Mouse (Mus musculus): ENCODE measurements around the gene Cyth4.

The Cyth4 gene

DNA sequence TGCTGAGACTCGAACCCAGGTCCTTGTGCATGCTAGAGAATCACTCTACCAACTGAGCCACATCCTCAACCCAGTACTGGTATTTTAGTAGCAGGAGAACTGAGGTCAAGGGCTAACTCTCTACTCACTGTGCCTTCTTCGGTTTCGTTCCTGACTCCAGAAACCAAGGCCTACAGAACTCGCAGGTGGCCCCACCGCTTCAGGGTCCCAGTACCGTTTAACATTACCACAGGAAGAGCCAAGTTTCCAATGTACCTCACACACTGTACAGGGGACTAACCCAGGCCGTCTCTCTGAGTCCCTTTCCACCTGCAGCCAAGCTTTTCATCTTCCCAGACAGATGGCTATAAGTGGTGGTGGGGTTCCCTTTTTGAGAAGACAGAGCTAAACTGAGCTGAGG is 11.4 kb upstream of the Cyth4 start:
- DNase-seq (ENCODE audit: low read depth, low spot score), result no peak

DNA sequence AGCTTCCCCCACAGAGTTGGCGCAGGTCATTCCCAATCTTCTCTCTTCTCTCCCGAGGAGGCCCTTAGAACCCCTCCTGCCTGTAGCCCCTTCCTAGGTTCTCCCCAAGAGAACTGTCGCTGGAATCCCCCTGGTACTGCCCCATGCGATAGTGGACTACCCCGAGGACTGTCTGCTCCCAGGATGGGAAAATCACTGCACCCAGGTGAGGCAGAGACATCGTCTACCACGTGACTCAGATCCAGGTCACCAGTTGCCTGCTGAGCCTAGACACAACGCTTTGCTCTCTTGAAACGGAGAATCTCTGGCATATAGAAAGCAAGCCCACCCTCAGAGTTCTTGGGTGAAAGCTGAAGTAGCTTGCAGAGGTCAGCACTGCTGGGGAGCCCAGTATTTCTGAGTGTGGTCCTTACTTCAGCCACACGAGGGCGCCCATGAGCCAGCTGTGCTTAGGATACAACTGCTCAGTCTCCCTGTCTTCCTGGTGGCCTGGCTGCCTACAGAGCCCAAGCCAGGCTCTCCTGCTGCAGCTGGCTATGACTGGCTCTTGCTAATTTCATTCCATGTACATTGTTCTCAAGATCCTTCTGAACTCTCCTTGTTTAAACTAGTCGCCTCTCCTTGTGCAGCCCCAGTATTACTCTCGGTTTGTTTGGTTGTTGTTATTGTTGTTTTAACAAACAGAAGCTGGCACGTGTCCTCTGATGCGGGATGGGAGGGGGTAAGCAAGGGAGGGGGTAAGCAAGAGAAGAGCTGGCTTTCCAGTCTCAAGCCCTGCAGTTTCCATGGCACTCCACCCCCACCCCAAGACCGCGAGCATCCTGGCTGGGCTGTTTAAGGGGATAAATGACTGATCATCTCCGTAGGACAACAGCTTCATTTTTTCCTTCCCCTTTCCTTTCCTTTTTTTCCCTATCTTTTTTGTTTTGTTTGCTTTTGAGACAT is 9.5 kb upstream of the Cyth4 start:
- peak; percentile 90 for DNase-seq (ENCODE audit: low read depth, low spot score)

DNA sequence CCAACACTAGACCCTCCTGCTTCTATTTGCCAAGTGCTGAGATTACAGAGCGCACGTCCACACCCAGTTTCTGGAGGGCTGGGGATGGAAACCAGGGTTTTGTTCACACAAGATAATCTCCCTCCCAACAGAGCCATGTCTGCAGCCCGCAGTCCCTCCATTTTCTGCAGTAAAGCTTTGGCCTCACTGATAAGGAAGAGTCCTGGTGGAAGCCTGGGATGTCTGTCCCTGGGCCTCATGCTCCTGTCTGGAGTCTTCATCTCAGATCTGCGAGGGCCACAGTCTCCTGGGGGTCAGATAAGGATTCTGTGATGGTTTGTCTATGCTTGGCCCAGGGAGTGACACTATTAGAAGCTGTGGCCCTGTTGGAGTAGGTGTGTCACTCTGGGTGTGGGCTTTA is 8.8 kb upstream of the Cyth4 start:
- no peak for DNase-seq (ENCODE audit: low read depth, low spot score)

DNA sequence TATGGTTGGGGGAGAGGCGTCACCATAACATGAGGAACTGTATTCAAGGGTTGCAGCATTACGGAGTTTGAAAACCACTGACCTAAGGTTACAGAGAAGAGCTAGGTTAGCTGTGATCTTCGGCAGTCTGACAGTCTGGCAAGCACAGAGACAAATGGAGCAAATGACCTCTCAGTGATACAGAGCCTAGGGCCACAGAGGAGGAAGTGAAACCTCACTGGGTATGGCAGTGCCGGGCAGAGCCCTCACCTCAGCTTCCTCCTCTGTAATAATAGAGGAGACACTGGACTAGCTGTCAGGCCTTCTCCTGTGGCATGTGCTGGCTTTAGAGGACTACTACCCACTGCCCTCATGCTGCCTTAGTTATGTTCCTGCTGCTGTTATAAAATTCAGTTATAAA is 7.9 kb upstream of the Cyth4 start:
- DNase-seq (ENCODE audit: low read depth, low spot score), result no peak

DNA sequence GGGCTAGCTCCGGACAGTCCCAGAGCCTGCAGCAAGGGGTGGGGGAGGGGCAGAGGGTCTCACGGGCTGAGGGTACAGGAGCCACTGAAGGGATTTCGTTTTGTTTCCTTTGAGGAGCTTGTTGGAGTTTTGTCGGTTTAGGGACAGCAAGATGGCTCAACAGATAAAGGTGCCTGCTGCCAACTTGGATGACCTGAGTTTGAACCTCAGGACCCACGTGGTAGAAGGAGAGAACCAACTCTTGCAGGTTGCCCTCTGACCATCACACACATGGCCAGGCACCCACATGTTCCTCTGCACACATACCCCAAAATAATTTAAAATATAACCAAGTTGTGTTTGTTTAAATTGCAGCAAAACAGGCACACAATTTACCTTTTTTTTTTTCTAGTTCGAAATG is 6.9 kb upstream of the Cyth4 start:
- no peak for DNase-seq (ENCODE audit: low read depth, low spot score)

DNA sequence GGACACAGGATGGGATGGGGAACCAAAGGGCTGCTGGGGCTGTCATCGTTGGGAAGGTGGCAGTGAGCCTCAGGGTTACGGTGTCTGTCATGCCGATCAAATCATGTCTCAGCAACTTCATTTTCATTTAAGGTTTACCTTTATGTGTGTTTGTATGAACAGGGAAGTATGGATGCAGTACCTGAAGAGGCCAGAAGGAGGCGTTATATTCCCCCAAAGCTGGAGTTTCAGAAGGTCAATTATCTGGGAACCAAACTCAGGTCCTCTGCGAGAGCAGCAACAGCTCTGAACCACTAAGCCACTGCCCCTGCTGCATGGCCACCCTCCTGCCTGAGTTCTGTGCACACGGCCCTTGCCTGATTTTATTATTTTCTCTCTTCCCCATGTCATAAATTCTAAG is 6.1 kb upstream of the Cyth4 start:
- DNase-seq (ENCODE audit: low read depth, low spot score), result peak; percentile 40

DNA sequence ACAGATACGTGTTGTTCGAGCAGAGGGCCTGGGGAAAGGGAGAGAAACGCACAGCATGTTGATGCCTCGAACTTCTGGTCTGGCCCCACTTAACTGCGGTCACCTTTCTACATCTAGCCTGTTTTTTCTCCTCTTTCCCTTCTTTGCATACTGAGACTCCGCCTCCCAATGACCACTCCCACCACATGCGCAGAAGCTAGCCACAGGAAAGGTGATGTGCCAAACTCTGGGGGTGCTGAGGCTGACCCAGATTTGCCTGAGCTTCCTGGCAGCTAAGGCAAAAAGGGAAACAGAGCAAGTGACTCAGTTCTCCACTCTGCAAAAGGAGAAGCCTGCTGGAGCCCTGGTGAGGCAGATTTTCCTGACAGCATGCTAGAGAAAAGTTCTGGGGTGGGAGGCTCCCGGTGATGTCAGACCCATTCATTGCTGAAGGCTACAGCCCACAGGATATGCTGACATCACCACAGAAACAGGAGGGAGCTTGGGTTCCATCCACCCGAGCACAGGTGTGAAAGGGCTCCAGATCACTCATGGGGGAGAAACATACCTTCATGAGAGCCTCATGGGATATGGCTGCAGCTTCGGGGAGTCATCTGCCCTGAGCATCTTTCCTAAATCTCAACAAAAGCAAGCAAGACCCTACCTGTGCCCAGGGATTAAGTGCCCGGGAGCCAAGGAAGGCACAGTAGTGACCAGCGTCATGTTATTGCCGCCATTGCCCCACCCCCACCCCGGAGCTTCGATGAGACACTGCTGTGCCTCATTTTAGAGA is 5.0 kb upstream of the Cyth4 start:
- DNase-seq (ENCODE audit: low read depth, low spot score), result peak; percentile 52

DNA sequence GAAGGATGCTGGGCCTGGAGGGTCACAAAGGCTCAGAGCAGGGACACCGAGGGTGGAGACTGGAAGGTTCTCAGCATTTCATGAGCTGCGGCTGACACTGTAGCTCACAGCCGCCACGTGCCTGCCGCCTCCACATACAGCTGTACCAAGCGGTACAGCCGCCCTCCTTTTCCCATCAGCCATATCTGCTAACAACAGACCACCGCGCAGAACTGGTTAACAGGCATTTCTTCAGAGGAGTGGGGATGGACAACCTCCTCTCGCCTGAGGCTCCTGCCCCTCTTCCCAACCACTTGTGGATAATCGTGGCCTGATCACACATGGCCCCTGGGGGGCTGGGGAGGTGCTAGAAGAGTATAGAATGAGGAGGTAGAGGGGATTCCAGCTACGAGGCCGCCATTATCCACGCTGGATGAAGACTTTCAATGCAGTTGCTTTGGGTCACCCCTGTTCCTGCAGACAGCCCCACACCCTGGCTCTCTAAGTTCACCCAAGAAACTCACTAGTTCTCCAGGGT is 4.3 kb upstream of the Cyth4 start:
- peak; percentile 44 for DNase-seq (ENCODE audit: low read depth, low spot score)

DNA sequence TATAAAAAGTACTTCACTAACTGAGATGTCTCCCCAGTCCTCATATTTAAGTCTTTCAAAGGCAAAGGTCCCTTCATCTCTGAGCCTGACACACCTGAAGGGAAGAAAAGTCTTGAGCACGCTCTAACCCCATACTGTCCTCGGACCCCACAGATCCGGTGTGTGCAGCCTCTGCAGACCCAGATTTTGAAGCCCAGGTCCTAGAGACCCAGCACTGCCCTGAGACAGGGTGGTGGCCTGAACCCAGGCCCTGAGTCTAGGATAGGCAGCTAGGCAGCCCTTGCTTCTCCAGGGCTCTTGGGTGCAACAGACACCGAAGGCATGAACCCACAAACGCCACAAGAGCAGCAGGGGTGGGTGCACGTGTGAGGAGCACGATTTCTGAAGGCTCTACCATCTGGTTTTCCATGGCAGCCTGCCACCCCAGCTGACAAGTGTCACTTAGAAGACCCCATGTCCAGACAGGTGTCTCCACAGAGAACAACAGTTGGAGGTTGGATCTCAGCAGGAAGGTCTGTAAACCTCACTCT is 2.9 kb upstream of the Cyth4 start:
- no peak for DNase-seq (ENCODE audit: low read depth, low spot score)

DNA sequence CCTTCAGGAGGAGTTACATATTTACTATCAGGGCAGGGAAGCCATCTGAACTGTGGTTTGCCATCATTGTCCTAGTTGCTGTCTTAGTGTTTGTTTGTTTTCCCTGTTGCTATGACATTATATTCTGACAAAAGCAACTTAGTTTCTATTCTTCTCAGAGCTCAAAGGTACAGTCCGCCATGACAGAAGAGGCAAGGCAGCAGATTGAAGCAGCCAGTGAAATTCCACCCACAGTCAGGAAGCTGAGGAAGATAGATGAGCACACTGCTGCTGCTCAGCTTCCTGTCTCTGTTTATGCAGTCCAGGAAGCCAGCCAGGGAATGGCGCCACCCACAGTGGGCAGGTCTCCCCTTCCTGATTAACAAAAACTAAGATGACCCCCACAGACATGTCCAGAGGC is 2.0 kb upstream of the Cyth4 start:
- DNase-seq (ENCODE audit: low read depth, low spot score), result no peak

DNA sequence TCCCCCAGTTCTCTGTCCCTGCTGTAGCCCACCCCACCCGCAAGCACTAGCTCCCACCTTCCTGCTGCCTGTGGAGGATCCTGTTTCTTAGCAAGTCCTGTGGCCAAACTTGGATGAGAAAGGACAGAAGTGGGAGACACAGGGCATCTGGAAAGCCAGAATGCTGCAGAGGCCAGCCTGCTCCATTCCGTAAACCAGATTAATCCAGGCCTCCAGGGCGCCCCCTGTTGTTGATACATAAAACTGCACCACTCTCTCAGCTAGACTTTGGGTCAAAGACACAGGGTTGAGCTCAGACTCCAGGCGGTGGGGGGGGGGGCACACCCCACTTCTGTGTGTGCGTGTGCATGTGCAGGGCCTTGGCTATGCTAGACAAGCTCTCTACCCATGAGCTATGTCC is 1.4 kb upstream of the Cyth4 start:
- DNase-seq (ENCODE audit: low read depth, low spot score), result no peak

DNA sequence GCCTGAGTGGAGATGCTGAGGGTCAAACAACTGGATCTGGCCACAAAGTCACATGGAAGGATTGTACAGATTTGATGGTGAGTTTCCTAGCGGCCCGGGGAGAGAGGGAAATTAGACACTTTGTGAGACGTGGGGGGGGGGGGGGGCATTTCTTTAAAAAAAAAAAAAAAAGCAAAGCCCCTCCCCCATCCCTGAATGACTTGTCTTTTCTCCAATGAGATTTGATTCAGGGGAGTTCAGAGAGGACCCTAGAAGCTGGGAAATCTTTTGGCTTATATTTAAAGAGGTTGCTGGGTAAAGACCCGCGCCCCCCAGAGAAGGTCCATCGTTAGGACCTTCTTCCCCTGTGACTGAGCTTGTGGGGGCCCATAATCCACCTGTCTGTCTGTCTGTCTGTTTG is 343 bp upstream of the Cyth4 start:
- DNase-seq (ENCODE audit: low read depth, low spot score), result no peak

DNA sequence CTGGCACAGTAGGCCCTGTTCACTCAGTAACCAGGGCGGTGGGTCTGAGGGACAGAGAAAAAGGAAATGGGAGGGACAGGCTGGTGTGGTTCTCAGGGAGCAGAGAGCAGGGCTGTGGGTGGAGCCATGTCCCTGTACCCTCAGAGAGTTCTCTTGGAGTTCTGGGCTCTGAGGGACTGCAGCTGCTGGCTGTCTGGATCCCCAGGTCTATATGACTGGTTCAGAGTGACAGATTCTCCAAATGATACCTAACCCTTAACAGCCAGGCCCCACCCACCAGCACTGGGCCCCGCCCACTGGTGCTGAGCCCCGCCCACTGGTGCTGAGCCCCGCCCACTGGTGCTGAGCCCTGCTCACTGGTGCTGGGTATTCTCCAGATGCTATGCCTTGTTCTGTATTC is 882 bp downstream of the Cyth4 start:
- no peak for DNase-seq (ENCODE audit: low read depth, low spot score)

DNA sequence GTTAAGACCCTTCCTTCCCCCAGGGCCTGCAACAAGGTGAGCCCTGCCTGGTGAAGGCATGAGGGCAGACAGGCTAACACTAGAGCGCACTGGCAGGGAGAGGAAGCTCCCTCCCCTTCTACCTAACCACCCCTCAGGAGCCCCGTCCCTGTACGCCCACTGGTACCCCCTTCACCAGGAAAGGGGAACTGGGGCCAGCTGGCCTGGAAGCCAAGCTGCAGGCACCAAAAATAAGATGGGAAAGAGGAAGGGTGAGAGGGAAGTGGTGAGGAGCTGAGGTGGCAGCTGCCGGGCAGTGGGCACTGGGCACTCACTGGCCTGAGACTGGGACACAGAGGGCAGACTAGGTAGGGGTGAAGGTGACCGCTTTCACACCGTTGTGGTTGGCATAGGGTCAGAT is 2.3 kb downstream of the Cyth4 start:
- no peak for DNase-seq (ENCODE audit: low read depth, low spot score)

DNA sequence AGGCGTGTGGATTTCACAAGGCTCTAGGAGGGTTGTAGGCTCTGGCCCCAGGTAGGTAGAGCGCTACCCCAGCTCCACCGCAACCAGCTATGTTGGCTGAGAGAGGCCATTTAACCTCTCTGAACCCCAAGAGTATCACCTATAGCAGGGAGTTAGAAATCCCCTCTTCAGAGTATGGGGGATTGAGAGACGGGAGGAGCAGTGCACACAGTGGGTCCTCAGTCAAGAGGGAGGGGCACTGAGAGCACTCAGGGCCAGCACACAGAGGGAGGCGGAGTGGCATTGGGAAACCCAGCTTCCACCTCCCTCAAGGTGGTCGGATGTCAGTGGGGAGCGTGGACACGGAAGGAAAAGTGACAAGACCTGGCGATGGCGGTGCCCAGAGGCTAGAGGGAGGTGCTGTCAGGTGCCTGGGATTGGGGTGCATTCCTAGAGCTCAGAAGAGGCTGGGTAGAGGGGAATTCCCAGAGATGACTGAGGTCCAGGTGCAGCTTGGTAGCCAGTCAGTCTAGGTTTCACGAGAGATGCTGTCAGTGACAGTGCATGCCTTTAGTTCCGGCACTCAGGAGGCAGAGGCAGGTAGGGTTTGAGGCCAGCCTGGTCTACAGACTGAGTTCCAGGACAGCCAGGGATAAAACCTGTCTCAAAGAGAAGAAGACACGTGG is 2.8 kb downstream of the Cyth4 start:
- DNase-seq (ENCODE audit: low read depth, low spot score), result no peak

DNA sequence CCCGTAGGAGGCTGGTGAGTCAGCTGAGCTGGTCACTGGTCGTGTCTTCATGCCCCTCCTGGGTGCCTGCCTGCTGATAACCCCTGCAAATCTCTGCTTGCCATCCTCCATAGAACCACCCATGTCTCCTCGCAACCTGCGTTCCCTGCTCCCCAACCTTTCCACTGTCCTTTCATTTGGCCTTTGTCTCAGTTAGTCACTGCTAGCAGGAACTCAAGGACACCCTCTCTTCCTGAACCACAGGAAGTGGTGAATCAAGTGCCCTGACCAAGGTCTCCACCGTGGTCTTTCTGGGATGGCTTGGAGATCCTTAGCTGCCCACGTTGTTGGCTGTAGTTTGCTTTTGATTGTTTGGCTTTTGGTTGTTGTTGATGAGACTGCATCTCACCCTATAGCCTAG is 4.3 kb downstream of the Cyth4 start:
- no peak for DNase-seq (ENCODE audit: low read depth, low spot score)

DNA sequence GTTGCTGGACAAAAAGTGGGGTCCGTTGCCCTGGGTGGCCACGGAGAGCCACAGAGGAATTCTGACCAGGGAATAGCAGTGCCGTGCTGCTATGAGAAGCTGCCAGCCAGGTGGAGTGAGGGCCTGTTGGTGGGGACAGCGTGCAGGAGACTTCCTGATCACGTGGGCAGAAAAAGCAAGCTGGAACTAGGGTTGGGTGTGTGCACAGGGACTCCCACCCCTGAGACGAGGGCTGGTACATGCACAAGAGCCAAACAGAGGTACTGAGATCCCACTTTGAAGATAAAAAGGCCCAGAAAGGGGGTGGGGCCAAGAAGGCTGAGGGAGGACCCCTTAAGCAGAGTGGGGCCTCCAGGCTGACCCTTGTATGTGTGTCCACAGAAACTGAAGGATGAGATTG is 7.4 kb downstream of the Cyth4 start:
- no peak for DNase-seq (ENCODE audit: low read depth, low spot score)

DNA sequence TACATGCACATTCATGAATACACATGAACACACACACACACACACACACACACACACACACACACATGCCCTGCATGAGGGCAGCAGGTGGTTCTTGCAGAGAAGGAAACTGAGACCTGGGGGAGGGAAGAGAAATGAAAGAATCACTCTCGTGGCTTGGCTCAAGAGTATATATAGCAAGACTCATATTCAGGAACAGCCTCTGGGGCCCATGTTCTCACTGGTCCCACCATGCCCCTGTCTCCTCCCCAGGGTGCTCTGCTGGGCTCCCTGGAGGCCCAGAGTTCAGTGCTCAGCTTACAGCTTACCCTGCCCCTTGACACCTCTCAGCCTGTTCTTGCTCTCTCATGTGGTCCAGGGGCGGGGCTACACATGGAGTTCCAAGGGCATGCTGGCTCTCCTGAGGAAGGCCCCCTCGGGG is 8.5 kb downstream of the Cyth4 start:
- DNase-seq (ENCODE audit: low read depth, low spot score), result no peak

DNA sequence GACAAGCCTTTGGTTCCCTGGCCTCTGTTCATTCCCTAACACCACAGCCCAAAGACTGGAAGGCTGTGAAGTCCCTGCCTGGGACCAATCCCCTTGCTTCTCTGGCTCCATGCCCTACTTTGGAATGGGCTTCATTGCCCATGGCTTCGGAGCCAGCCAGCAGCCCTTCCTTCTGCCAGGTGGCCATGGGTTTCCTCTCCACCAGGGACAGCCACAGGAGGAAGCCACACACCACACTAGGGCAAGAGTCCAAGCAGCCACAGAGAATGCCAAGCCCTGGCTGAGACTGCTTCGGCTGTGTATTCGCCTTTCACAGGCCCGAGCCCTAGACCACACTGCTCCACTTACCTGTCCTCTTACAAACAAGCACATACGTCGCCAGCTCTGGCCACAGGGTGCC is 9.2 kb downstream of the Cyth4 start:
- DNase-seq (ENCODE audit: low read depth, low spot score), result no peak

DNA sequence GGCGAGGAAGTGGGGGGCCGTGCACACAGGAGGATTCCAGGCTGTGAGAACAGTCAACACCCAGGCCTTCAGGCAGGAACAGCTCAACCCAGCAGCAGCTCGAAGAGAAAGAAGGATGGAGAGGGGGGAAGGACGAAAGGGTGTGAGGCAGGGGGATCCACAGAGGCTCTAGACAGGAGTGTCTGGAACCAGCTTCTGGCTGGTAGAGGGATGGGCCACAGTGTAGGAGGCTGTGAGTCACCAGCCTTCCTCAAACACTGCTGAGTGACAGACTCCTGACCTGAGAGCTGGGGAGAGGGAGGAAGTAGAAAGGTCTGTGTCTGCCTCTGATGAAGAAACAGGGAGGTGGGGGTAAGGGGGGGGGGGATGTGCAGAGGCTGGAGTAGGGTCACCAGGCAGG is 10.6 kb downstream of the Cyth4 start:
- no peak for DNase-seq (ENCODE audit: low read depth, low spot score)

DNA sequence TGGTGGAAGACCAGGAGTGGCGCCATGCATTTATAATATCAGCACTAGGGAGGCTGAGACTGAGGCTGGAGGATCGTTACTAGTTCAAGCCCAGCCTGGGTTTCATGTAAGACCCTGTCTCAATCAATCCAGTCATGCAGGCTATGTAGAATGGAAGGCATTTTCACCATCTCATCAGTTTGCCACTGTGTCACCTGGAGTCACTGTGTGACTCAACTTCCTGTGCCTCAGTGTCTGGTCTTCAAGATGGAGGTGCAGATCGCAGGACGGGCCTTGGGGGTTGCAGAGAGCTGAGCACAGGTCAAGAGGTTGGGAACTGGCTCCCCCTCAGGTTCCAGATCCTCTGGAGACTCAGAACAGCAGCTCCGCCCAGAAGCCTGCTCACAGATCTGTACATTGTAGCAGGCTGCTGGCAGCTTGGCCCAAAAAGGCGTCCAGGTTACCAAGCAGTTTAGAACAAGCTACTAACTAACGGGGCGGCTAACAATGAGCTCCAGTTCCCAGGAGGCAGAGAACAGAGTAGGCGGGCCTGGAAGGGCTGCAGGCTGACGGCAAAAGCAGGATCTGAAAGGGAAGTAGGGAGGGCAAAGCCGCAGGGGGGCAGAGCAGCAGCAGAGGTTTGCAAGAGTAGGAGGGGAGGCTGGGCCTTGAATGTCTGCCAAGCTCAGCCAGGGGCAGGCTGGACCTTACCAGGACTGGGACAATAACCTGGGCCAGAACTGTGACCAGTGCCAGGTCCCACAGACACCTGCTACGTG is 14.0 kb downstream of the Cyth4 start:
- peak; percentile 40 for DNase-seq (ENCODE audit: low read depth, low spot score)

All from ES-CJ7 (cell line).